Mouse (Mus musculus) stomach, embryonic 16.5 days (tissue): ENCODE results near the gene Fars2. TPM values are rescaled to one million over a fixed set of nuclear protein-coding genes. Genes with fewer than 3 reads are reported as not detected.

Experiments used
- ATAC-seq: fragments of 200-750 bp; cut with Nextera tagmentation; 2 replicates; pipeline ENCODE4 v1.8.0; 2017; ENCODE audit warnings: moderate number of reproducible peaks, moderate TSS enrichment; ENCODE audit not compliant: insufficient read depth, low FRiP score
- H3K27ac ChIP-seq: fragments of 300-500 bp; sonication (generic); 2 replicates; pipeline ENCODE4 v1.5.1; 2014; ENCODE audit warnings: low read length
- H3K27me3 ChIP-seq: fragments of 300-500 bp; sonication (generic); 2 replicates; pipeline ENCODE4 v1.6.1; 2014; ENCODE audit warnings: low read length, control low read depth, mixed read lengths; ENCODE audit not compliant: control insufficient read depth, insufficient read depth
- H3K36me3 ChIP-seq: fragments of 300-500 bp; sonication (generic); 2 replicates; pipeline ENCODE4 v1.6.1; 2014; ENCODE audit warnings: low read length; ENCODE audit not compliant: control insufficient read depth, insufficient read depth
- H3K4me1 ChIP-seq: fragments of 300-500 bp; sonication (generic); 2 replicates; pipeline ENCODE4 v1.6.1; 2014; ENCODE audit warnings: low read length, control low read depth, mixed read lengths; ENCODE audit not compliant: control insufficient read depth, insufficient read depth
- H3K4me2 ChIP-seq: fragments of 300-500 bp; sonication (generic); 2 replicates; pipeline ENCODE4 v1.6.1; 2014; ENCODE audit warnings: low read depth, low read length, mixed read lengths
- H3K4me3 ChIP-seq: fragments of 300-500 bp; sonication (generic); replicated peaks from 2 replicates; pipeline ENCODE4 v1.5.1; 2014; ENCODE audit warnings: mild to moderate bottlenecking, low read length
- H3K9ac ChIP-seq: fragments of 300-500 bp; sonication (generic); 2 replicates; pipeline ENCODE4 v1.6.1; 2014; ENCODE audit warnings: low read length
- H3K9me3 ChIP-seq: fragments of 300-500 bp; sonication (generic); replicated peaks from 2 replicates; pipeline ENCODE4 v1.6.1; 2016; ENCODE audit warnings: low read length, control low read depth; ENCODE audit not compliant: control insufficient read depth
- WGBS: fragments of 180-500 bp; shearing (Covaris S2); extraction: QIAGEN DNeasy Blood & Tissue Kit; methylation state at CpG from one replicate; pipeline ENCODE4 v1.1.7; 2014; 5-methylcytosine and 5-hydroxymethylcytosine counted together
- polyA plus RNA-seq: library from polyadenylated mRNA; unstranded; fragments of >200 nt; fragmentation: Nextera tagmentation; extraction: Ambion mirVana; gene quantifications from 2 replicates; pipeline ENCODE4 v1.2.1, GENCODE M21; 2015

Gene Fars2
- polyA plus RNA-seq, 1 experiment from 2014 or later, result 34.6 TPM

GRCm38 (mm10) chr13:36540231-36540630, 423.0 kb downstream of the Fars2 start:
- H3K27ac ChIP-seq, result no peak overlapping the region
- ATAC-seq, result peak; percentile 51; the same call in 1 of the 2 replicates
- H3K9me3 ChIP-seq, result no peaks in the 10 kb centered on the region
- no peaks in the 10 kb centered on the region for H3K27me3 ChIP-seq
- H3K9ac ChIP-seq, result no peak overlapping the region
- H3K4me2 ChIP-seq, result no peak overlapping the region
- H3K4me1 ChIP-seq, result no peaks in the 10 kb centered on the region
- H3K4me3 ChIP-seq, result no peak overlapping the region
- 48% methylated on average over 10 of the region's 10 CpGs for WGBS
- H3K36me3 ChIP-seq, result no peaks in the 10 kb centered on the region

GRCm38 (mm10) chr13:36541287-36541780, 424.1 kb downstream of the Fars2 start:
- H3K27ac ChIP-seq, result no peak overlapping the region
- no peak overlapping the region for H3K9ac ChIP-seq
- WGBS, result 72% methylated on average over 2 of the region's 2 CpGs
- no peak overlapping the region for H3K4me2 ChIP-seq
- H3K4me3 ChIP-seq, result no peak overlapping the region
- no peaks in the 10 kb centered on the region for H3K9me3 ChIP-seq
- H3K4me1 ChIP-seq, result no peaks in the 10 kb centered on the region
- no peak for ATAC-seq
- H3K36me3 ChIP-seq, result no peaks in the 10 kb centered on the region
- H3K27me3 ChIP-seq, result no peaks in the 10 kb centered on the region

- H3K36me3 ChIP-seq, result no peaks in the 10 kb centered on the region
- H3K9me3 ChIP-seq, result no peaks in the 10 kb centered on the region
- no peaks in the 10 kb centered on the region for H3K27me3 ChIP-seq
- no peak overlapping the region for H3K27ac ChIP-seq
- no peaks in the 10 kb centered on the region for H3K4me1 ChIP-seq
- ATAC-seq, result no peak
- no peak overlapping the region for H3K4me3 ChIP-seq
- no peak overlapping the region for H3K9ac ChIP-seq
- WGBS, result 59% methylated on average over 6 of the region's 6 CpGs
- H3K4me2 ChIP-seq, result no peak overlapping the region
These were observed 433.5 kb downstream of the Fars2 start for GRCm38 (mm10) chr13:36550694-36551093.

- Histone ChIP-seq H3K27ac (no peak overlapping the region), H3K9me3 (no peaks in the 10 kb centered on the region), H3K9ac (no peak overlapping the region), H3K4me1 (no peaks in the 10 kb centered on the region), H3K27me3 (no peaks in the 10 kb centered on the region), H3K4me3 (no peak overlapping the region), H3K4me2 (no peak overlapping the region), H3K36me3 (no peaks in the 10 kb centered on the region)
- 81% methylated on average over 3 of the region's 3 CpGs for WGBS
- no peak for ATAC-seq
These were observed 435.5 kb downstream of the Fars2 start for GRCm38 (mm10) chr13:36552522-36553246.

- no peak overlapping the region for H3K27ac ChIP-seq
- H3K9ac ChIP-seq, result no peak overlapping the region
- no peaks in the 10 kb centered on the region for H3K27me3 ChIP-seq
- 68% methylated on average over 5 of the region's 5 CpGs for WGBS
- no peak overlapping the region for H3K4me2 ChIP-seq
- H3K9me3 ChIP-seq, result no peaks in the 10 kb centered on the region
- no peak overlapping the region for H3K4me3 ChIP-seq
- no peak for ATAC-seq
- H3K4me1 ChIP-seq, result no peaks in the 10 kb centered on the region
- H3K36me3 ChIP-seq, result no peaks in the 10 kb centered on the region
These were observed 436.0 kb downstream of the Fars2 start for GRCm38 (mm10) chr13:36553247-36553642.

- Histone ChIP-seq H3K36me3 (no peaks in the 10 kb centered on the region), H3K27me3 (no peaks in the 10 kb centered on the region), H3K4me2 (no peak overlapping the region), H3K4me1 (no peaks in the 10 kb centered on the region), H3K27ac (no peak overlapping the region), H3K9ac (no peak overlapping the region), H3K9me3 (no peaks in the 10 kb centered on the region), H3K4me3 (no peak overlapping the region)
- 79% methylated on average over 1 of the region's 1 CpGs for WGBS
- no peak for ATAC-seq
These were observed 437.5 kb downstream of the Fars2 start for GRCm38 (mm10) chr13:36554743-36555142.

GRCm38 (mm10) chr13:36562447-36563441, 445.5 kb downstream of the Fars2 start:
- WGBS, result 54% methylated on average over 16 of the region's 16 CpGs
- no peak overlapping the region for H3K27ac ChIP-seq
- H3K27me3 ChIP-seq, result no peaks in the 10 kb centered on the region
- ATAC-seq, result peak; percentile 56; the same call in 1 of the 2 replicates
- H3K36me3 ChIP-seq, result no peaks in the 10 kb centered on the region
- no peak overlapping the region for H3K4me2 ChIP-seq
- H3K9ac ChIP-seq, result no peak overlapping the region
- H3K4me3 ChIP-seq, result no peak overlapping the region
- no peaks in the 10 kb centered on the region for H3K9me3 ChIP-seq
- H3K4me1 ChIP-seq, result peaks cover 2% of the 10 kb centered on the region; the same call in 1 of the 2 replicates

GRCm38 (mm10) chr13:36564764-36565315, 447.6 kb downstream of the Fars2 start:
- 62% methylated on average over 6 of the region's 6 CpGs for WGBS
- Histone ChIP-seq H3K36me3 (no peaks in the 10 kb centered on the region), H3K4me2 (no peak overlapping the region), H3K27ac (no peak overlapping the region), H3K27me3 (no peaks in the 10 kb centered on the region), H3K9ac (no peak overlapping the region), H3K9me3 (no peaks in the 10 kb centered on the region), H3K4me1 (peaks cover 2% of the 10 kb centered on the region; the same call in 1 of the 2 replicates), H3K4me3 (no peak overlapping the region)
- ATAC-seq, result no peak
